Mouse (Mus musculus): ENCODE measurements around the gene Pfkm.

DNA sequence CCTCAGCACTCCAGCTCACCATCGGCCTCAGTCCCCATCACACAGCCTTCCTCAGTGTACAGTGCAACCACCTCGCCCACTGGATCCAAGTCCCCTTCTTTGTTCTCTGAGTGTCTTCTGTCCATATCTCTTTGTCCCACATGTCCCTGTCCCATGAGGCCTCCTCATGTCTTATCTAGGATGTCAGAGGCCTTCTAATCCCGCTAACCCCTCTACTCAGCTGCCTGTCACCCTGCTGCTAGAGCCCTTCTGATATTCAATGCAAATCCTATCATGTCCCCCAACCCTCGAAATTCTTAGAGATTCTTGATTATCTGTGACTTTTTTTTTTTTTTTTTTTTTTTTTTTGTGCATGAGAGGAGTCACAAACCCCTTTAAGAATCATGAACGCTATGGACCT, 23.9 kb downstream of the Pfkm start:
- TF ChIP-seq CTCF (IDR thresholded peaks at IDR 0.05; ENCODE audit: extremely low read depth, insufficient read depth, low read length) (no peak), POLR2A (IDR thresholded peaks at IDR 0.05; ENCODE audit: extremely low read depth, insufficient read depth, low read length) (no peak)

Measured in cortical plate, adult 2 months (tissue).